Mouse (Mus musculus) T-cell, adult 2 months (primary cell): ENCODE measurements at regions not wholly inside any gene's neighbourhood (a gene's known extent, or its start where the extent isn't known, plus 50 kb on each side); places are given as distances from the start of the nearest gene placed in this dataset.

Experiments
- DNase-seq: peaks from one replicate; pipeline ENCODE4 v3.0.0; 2022; ENCODE audit warnings: low spot score

DNA sequence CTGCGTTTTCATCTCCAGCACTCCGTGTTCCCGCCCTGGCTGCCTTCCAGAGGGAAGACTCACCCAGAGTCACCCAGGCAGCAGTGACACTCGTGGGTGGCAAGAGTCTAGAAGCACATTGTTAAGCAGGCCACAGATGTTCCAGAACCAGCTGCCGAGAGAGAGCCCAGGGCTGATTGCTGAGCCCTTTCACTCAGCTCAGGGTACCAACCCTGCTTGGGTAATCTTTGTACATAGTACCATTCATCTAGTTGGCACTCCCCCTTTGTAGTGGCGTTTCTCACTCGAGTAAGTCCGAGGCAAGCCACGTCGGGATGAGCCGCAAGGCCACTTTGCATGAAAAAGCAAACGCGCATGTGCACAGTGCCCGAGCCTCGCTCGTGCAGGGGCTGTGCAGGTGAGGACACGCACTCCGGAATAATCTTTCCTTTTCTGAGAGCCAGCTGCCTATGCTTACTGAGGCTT is 156.9 kb downstream of the Zfp281 start:
- no peak for DNase-seq

DNA sequence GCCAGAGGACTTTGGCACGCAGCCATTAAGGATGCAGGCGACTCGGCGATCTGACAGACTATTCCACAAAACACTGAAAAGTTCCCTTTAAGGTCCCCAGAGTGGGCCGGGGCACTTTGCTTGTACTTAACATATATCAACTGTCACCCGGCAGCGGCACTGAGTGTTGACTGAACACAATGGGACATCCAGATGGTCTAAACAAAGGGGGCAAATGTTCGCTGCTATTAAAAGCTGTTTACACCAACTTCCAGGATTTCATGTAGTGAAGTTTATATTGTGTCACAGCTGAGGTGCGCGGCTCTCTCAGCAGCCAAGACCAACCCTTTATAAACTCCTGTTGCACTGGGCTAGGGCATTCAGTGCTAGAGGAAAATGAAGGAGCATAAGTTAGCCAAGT is 157.6 kb downstream of the Zfp281 start:
- DNase-seq, result no peak

DNA sequence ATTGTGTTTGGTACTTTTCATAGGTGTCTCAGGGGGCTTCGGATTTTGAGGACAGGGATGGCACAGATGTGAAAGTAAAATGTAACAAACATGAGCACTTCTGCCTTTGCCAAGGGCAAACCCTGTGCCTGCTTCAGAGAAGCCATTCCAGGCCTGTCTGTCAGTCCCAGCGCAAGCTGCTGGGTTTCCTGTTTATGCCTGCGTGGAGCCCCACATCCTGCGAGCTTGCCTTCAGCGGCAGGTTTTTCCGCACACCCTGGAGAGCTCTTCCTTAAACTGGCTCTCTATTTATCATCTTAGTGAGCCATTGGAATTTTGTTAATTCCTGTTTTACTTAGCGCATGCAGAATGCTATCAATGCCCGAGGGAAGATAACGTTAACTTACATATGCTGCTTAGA is 159.5 kb downstream of the Zfp281 start:
- no peak for DNase-seq

DNA sequence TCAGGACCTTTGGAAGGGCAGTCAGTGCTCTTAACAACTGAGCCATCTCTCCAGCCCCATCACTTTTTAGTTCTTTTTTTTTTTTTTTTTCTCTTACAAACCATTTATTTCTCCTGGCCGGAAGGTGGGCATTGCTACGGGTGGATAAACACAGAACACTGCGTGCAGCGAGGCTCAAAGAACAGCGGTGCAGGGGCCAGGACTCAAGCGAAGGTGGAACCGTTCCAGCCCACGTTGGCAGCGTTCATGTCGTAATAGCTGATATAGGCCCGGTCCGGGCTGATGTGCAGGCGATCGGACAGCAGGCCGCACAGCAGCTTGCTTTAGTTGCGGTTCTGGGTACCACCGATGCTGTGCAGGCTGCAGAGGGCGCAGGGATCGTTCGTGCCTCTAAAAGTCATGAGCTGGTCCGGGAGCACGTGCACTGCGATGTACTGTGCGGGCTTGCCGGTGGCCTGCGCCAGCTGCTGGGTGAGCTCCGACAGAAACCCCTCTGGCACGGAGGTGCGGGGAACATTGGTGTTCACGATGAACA is 164.3 kb downstream of the Zfp281 start:
- no peak for DNase-seq

DNA sequence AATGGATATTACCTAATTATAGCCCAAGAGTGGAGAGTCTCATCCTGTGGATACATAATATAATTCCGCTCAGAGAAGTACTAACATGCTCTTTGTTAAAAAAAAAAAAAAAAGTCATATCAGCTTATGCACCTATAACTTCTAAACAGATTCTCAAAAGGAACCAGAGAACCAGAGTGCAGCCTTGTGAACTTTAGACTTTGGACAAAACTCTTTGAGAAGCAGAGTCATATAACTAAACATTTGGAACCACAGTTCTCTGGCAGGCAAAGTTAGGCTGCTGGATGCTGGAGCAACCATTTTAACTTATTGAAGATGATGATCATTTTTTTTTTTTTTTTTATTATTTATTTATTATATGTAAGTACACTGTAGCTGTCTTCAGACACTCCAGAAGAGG is 166.9 kb downstream of the Zfp281 start:
- DNase-seq, result no peak
